Mouse (Mus musculus) cerebellum, postnatal 14 days (tissue): Measurements from ENCODE around the gene Capn2.

Experiments used
- DNase-seq, 2 experiments: peaks; one replicate each; pipeline ENCODE4 v3.0.0; 2021; ENCODE audit warnings: mixed read lengths in 2 of 2

The Capn2 gene

DNA sequence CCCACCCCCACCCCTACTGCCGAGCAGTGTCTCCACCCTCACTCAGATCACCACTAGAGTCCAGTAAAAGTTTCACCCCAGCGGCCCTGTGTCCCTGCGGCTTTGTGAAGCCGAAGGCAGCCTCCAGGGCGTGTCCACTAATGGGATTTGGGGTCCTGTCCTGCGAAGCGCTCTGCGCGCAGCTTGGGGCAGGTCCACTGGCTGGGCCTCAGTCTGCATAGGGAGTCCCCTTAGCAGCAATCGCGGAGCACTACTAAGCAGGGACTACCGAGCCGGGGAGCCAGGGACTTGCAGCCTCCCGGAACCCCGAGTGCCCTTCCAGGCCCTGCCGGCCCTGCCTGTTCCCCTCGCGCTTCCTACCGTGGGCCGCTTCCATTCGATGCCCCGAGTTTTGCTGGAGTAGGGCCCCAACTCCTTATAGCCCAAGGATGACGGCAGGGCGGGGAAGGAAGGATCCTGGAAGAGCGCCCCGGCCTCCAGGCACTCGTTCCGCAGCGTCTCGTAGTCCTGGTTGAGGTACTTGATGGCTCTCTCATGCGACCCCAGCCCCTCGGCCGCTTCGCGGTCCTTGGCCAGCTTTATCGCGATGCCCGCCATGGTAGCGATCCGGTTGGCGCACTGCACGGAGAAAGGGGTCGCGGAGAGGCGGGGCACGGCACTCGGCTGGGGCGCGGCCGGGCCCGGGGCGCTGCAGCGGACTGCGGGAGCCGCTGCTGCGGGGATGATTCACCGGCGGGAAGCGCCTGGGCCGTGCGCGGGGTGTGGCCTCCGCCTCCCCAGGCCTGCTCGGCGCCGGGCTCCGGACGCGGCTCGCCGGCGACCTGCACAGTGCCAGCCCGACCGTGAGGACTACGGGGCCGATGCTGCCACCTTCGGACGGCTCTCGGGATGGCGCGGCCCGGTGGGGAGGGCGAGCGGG is at the start of gene Capn2:
TSS of gene Capn2 (minus strand) at position 851 of the 919 bp plus-strand sequence.
- DNase-seq, result peak; percentile 91

GRCm38 (mm10) chr1:182565351-182565835 is 48.0 kb upstream of the Capn2 start:
- DNase-seq, result no peak

DNA sequence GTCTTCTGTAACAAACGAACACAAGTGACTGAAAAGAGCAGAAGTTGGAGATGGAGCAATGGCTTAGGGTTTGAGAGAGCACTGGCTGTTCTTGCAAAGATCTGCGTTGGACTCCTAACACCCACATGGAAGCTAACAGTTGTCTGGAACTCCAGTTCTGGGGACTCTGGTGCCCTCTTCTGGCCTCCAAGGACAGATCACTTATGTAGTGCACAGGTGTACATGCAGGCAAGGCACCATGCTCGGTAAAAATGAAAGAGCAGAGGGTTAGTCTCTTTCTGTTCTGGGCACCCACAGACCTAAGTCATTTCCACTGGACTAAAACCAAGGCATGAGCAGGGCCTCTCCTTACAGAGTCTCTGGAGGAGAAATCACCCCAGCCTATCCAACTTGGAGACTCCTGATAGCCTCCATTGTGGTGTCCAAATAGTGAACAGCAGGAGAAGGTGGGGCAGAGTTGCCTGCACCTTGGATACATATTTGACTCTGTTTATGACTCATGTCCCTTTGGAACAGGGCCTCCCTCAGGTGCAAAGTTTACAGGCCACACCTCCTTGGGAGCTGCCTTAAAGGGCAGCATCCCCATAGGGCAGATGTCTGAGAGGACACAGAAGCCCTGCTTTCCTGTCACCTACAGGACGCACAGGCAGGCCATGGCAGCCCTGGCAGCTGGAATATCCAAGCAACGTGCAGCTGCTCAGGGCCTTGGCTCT is 47.2 kb upstream of the Capn2 start, which contains the start of gene Capn8:
TSS of gene Capn8 (plus strand) at position 600 of the 713 bp plus-strand sequence.
- peak in 1 of 2 experiments; percentile 28 for DNase-seq

- DNase-seq, result no peak
These were observed 45.4 kb upstream of the Capn2 start for GRCm38 (mm10) chr1:182562576-182563370.

- DNase-seq, result no peak
These were observed 44.6 kb upstream of the Capn2 start for GRCm38 (mm10) chr1:182561945-182562514.

- DNase-seq, result peak; percentile 66 to 75
These were observed 43.1 kb upstream of the Capn2 start for GRCm38 (mm10) chr1:182560390-182561098.

- DNase-seq, result no peak
These were observed 42.1 kb upstream of the Capn2 start for GRCm38 (mm10) chr1:182559530-182559929.

DNA sequence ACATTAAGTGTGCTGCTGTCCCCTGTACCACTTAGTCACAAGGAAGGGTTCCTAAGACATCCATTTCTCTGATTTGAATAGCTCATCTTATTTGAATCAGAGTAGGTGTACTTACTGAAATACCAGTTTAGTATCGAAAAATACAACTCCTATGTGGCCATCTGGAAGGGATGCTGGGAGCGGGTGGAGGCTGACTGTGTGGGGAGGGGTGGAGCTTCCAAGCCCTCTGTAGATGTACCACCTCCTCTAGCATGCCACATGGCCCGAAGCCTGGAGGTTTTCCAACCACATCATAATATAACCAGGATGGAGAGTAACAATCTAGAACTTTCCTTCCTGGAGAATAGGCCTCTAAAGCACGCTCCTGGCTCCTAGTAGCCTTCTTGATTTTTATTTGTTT is 40.9 kb upstream of the Capn2 start:
- no peak for DNase-seq

DNA sequence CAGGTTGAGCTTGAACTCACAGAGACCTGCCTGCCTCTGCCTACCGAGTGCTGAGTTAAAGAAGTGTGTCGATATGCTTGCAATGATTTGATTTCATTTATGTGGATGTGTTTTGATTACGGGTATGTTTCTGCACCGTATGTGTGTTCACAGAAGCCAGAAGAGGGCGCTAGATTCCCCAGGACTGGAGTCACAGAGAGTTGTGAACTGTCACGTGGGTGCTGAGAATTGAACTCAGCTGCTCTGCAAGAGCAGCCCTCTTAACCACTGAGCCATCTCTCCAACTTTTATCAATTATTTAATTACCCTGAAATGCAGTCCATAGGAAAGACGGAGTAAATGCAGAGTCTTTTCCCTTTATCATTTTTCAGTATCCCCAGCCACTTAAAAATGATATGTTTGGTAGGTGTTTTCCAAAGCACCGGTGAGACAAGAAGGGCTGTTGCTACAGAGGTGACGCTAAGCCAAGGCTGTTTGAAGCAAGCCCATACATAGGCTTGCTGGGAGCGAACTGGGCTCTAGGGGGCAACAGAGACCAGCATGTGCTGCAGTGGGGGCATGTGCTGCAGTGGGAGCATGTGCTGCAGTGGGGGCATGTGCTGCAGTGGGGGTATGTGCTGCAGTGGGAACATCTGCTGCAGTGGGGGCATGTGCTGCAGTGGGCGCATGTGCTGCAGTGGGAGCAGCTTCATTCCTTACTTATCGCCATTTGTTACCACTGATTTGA is 36.4 kb upstream of the Capn2 start:
- peak; percentile 69 to 75 for DNase-seq

DNA sequence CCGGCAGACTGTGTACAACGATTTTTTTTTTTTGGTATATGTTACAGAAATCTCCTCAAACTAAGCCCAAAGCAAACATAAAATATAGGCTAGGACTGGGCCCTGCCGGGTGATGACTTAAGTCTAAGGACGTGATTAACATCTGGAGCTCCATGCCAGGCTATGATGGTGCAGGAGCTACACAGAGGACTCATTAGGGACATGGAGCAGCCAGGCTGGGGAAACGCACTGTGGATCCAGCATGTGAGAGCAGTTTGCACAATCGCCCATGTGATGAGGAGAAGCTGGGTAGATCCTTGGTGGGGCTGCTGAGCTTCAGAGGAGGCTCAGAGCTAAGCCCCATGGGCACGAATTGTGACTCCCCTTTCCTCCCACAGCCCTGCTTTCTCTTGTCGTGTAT is 33.4 kb upstream of the Capn2 start:
- DNase-seq, result no peak

- DNase-seq, result no peak
These were observed 26.5 kb upstream of the Capn2 start for GRCm38 (mm10) chr1:182543906-182544305.

DNA sequence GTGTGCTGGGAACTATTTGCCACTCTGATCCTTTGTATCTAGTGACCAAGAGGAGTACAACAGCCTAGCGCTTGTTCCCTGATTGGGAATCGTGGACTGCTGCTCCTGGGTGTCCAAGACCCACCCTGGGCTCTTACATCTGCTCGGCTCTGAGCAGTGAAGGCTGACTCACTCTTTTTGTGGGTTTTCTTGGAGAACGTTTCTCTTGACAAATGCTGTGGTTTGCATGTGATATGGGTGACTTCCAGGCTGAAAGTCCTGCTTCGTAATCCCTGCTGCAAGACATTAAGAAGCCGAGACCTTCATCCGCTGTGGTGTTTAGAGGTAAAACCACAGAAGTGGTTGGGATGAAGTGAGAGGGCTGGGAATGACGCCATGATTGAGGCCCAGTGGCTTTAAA is 25.7 kb upstream of the Capn2 start:
- DNase-seq, result no peak

- DNase-seq, result no peak
These were observed 24.7 kb upstream of the Capn2 start for GRCm38 (mm10) chr1:182542110-182542509.

GRCm38 (mm10) chr1:182539023-182539940 is 21.9 kb upstream of the Capn2 start:
- peak; percentile 85 to 88 for DNase-seq

DNA sequence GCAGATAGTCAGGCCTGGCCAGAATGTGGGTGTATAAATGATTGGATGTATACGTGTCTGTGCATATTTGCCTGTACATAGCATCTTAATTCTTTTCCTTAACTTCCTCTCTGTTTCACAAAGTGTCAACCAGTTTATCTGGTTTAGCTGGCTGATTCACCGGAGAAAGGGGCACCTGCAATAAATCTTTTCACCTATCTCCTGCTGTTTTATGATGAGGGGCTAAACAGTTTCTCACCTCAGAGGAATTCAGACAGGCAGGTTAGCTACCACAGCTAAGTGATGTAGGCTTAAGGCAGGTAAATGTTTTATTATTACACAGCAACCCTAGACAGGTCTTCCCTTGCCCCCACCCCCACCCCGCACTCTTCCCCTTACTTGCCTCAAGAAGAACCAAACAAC is 17.7 kb upstream of the Capn2 start:
- DNase-seq, result no peak

DNA sequence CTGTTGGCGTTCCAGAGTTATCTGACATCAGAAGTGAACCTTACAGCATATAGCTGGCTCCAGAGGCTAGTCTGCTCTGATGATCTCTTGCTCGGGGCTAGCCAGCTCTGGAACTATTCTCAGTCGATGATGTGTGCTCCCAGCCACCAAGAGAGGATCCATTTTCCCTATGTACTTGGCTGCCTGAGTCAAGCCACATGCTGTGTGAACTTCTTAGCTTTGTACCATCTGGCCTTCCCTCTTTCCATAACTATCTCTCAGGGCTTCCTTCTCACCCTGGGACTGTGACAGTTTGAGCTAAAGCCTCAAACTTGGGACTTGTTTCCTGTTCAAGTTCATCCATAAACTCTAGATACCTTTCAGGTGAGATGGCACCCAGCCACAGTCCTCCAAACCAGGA is 16.2 kb upstream of the Capn2 start:
- no peak for DNase-seq

DNA sequence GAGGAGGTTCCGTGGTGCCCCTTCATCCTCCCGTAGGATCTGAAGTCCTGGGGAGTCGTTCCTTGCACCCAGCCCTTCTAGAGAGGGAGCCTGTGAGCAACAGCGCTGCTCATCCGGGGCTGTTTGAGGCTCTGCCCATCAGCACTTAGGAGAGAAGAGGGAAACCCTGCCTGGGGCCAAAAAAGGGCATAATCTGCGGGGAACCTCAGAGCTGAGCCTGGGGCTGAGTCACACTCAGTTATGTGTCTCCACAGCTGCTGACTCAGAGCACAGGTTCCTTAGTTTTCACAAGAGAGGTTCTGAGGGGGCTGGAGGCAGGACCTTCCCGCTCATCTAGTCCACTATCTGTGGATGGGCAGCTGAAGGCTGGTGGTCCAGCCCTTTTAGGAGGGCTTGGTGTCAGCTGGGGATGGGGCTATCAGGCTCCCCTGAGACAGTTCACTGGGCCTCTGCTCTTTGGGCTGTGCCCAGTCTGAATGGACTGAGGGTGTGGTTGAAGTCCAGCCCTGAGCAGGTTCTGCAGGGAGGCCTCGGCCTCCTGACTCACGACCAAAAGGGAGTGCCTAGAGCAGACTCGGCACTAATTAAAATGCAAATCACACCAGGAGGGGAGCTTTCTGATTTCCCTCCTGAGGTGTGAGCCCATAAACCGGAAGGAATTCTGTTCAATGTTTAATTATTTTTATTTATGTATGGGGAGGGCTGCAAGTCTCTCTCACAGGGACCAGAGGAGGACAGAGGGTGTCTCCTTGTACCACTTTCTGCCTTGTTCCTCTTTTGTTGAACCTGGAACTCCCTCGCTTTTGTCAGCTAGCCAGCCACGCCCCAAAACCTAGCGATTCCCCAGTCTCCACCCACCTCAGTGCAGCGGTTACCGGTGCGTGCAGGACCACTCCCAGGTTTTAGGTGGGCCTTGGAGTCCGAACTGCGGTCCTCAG is 10.8 kb upstream of the Capn2 start:
- no peak for DNase-seq

- DNase-seq, result no peak
These were observed 9.9 kb upstream of the Capn2 start for GRCm38 (mm10) chr1:182527261-182527766.

GRCm38 (mm10) chr1:182525601-182526000 is 8.2 kb upstream of the Capn2 start:
- no peak for DNase-seq
